Mouse (Mus musculus): ENCODE results near the gene Stt3b.

DNA sequence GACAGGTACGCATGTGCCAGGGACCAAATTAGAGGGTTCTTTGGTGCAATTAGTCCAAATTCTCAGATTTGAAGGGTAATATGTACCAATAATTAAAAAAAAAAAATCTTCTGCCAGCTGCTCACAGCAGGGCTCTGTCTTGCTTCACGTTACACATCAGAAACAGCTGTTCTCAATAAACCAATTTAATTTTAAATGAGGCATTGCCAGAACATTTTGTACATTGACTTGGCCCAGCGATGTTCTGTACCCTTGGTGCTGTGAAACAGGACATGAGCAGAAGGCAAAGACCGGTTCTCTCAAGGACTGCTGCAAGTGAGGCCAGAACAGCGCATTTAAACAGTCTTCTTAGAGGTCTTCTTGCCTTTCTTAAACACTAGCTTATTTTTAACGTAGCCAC, 66.6 kb downstream of the Stt3b start:
- TF ChIP-seq POU5F1 (IDR thresholded peaks at IDR 0.05; ENCODE audit: borderline replicate concordance, low read length) (no peak), CTCF (conservative IDR thresholded peaks at IDR 0.05; ENCODE audit: low read length) (no peak)
